Mouse (Mus musculus) CH12.LX (cell line): Measurements from ENCODE around the gene Gramd1a. TPM values are rescaled to one million over a fixed set of nuclear protein-coding genes. Genes with fewer than 3 reads are reported as not detected.

Experiments used
- DNase-seq: peaks from one replicate; pipeline ENCODE4 v3.0.0-alpha.2; 2013; ENCODE audit errors: extremely low read depth
- H3K27ac ChIP-seq: 2 replicates; pipeline ENCODE4 v1.5.1; 2012; ENCODE audit warnings: low read depth, mild to moderate bottlenecking, control low read depth, moderate library complexity; ENCODE audit not compliant: insufficient read depth
- H3K27me3 ChIP-seq: replicated peaks from 2 replicates; pipeline ENCODE3; 2012; ENCODE audit warnings: inconsistent platforms
- H3K36me3 ChIP-seq, 2 experiments: replicated peaks in 1 of 2; 2 replicates each; pipeline versions ENCODE3 to v1.6.1; 2012; ENCODE audit warnings: inconsistent platforms in 1 of 2, low read length in 1 of 2, mild to moderate bottlenecking in 1 of 2, mixed read lengths in 1 of 2, moderate library complexity in 1 of 2; ENCODE audit not compliant: control insufficient read depth in 1 of 2, insufficient read depth in 1 of 2
- H3K4me1 ChIP-seq, 2 experiments: 2 replicates each; pipeline ENCODE4 v1.6.1; 2012; ENCODE audit warnings: inconsistent platforms in 1 of 2, moderate library complexity in 1 of 2; ENCODE audit not compliant: insufficient read depth in 2 of 2, control insufficient read depth in 1 of 2
- H3K4me2 ChIP-seq: 2 replicates; pipeline ENCODE4 v1.6.1; 2012; ENCODE audit warnings: low read depth, mild to moderate bottlenecking, control low read depth; ENCODE audit not compliant: poor library complexity, insufficient read depth, severe bottlenecking
- H3K4me3 ChIP-seq, 3 experiments: fragments of 150-350 bp in 1 of 3; sonication (generic) in 1 of 3; replicated peaks in 1 of 3; 2 replicates each; pipeline versions ENCODE3 to v1.5.1; 2011 to 2012; ENCODE audit warnings: low read depth in 2 of 3, low read length in 2 of 3, mild to moderate bottlenecking in 2 of 3, moderate library complexity in 2 of 3, control low read depth in 1 of 3, improper control_type of control experiment in 1 of 3, inconsistent platforms in 1 of 3, mixed read lengths in 1 of 3; ENCODE audit not compliant: poor library complexity in 1 of 3
- H3K79me2 ChIP-seq: replicated peaks from 2 replicates; pipeline ENCODE4 v1.6.1; 2012; ENCODE audit warnings: mild to moderate bottlenecking, moderate library complexity; ENCODE audit not compliant: control insufficient read depth, poor library complexity, insufficient read depth, severe bottlenecking; ENCODE audit errors: extremely low read depth
- H3K9ac ChIP-seq: 2 replicates; pipeline ENCODE4 v1.6.1; 2012; ENCODE audit warnings: low read depth, mild to moderate bottlenecking, control low read depth, moderate library complexity; ENCODE audit not compliant: insufficient read depth
- H3K9me3 ChIP-seq: replicated peaks from 2 replicates; pipeline ENCODE3; 2012; ENCODE audit warnings: low read length, inconsistent platforms, mixed read lengths
- BHLHE40 ChIP-seq: IDR thresholded peaks from 2 replicates; pipeline ENCODE4 v1.6.1; 2011; ENCODE audit warnings: mild to moderate bottlenecking, low read depth, low read length, improper control_type of control experiment
- CHD2 ChIP-seq: IDR thresholded peaks from 2 replicates; pipeline ENCODE4 v1.6.1; 2011; ENCODE audit warnings: low read length, improper control_type of control experiment
- CTCF ChIP-seq, 2 experiments: IDR thresholded peaks in 1 of 2; conservative IDR thresholded peaks in 1 of 2; 2 replicates each; pipeline ENCODE4 v1.5.1; 2011 to 2012; ENCODE audit warnings: low read depth in 2 of 2, low read length in 2 of 2, improper control_type of control experiment in 1 of 2, inconsistent platforms in 1 of 2, mild to moderate bottlenecking in 1 of 2, moderate library complexity in 1 of 2
- ELF1 ChIP-seq: IDR thresholded peaks from 2 replicates; pipeline ENCODE4 v1.6.1; 2014; ENCODE audit warnings: low read depth, mild to moderate bottlenecking, inconsistent platforms, low read length, improper control_type of control experiment
- ETS1 ChIP-seq: conservative IDR thresholded peaks from 2 replicates; pipeline ENCODE4 v1.6.1; 2012; ENCODE audit warnings: low read depth, mild to moderate bottlenecking, inconsistent platforms, low read length, improper control_type of control experiment, moderate library complexity
- GABPA ChIP-seq: IDR thresholded peaks from 2 replicates; pipeline ENCODE4 v1.6.1; 2012; ENCODE audit warnings: low read depth, low read length, improper control_type of control experiment, inconsistent platforms; ENCODE audit not compliant: insufficient replicate concordance
- JUN ChIP-seq: IDR thresholded peaks from 2 replicates; pipeline ENCODE4 v1.6.1; 2011; ENCODE audit warnings: low read depth, mild to moderate bottlenecking, low read length, improper control_type of control experiment, moderate library complexity; ENCODE audit not compliant: insufficient read depth
- JUND ChIP-seq: conservative IDR thresholded peaks from 2 replicates; pipeline ENCODE4 v1.6.1; 2011; ENCODE audit warnings: low read depth, low read length, improper control_type of control experiment
- MAZ ChIP-seq: IDR thresholded peaks from 2 replicates; pipeline ENCODE4 v1.6.1; 2012; ENCODE audit warnings: low read depth, mild to moderate bottlenecking, inconsistent platforms, low read length, improper control_type of control experiment, moderate library complexity
- MYC ChIP-seq: IDR thresholded peaks from 2 replicates; pipeline ENCODE4 v1.6.1; 2011; ENCODE audit warnings: low read depth, mild to moderate bottlenecking, improper control_type of control experiment, low read length
- NELFE ChIP-seq: IDR thresholded peaks from 2 replicates; pipeline ENCODE4 v1.6.1; 2011; ENCODE audit warnings: low read depth, low read length, improper control_type of control experiment
- POLR2A ChIP-seq: IDR thresholded peaks from 2 replicates; pipeline ENCODE4 v1.6.1; 2011; ENCODE audit warnings: low read depth, mild to moderate bottlenecking, improper control_type of control experiment, low read length
- POLR2AphosphoS2 ChIP-seq: IDR thresholded peaks from 2 replicates; pipeline ENCODE4 v1.6.1; 2011; ENCODE audit warnings: low read depth, low read length, improper control_type of control experiment
- RAD21 ChIP-seq: IDR thresholded peaks from 2 replicates; pipeline ENCODE4 v1.6.1; 2011; ENCODE audit warnings: low read depth, mild to moderate bottlenecking, low read length, improper control_type of control experiment, moderate library complexity
- SMC3 ChIP-seq: IDR thresholded peaks from 2 replicates; pipeline ENCODE4 v1.6.1; 2011; ENCODE audit warnings: low read depth, low read length, improper control_type of control experiment
- UBTF ChIP-seq: IDR thresholded peaks from 2 replicates; pipeline ENCODE4 v1.6.1; 2012; ENCODE audit warnings: low read depth, mild to moderate bottlenecking, inconsistent platforms, low read length, improper control_type of control experiment, moderate library complexity
- ZC3H11A ChIP-seq: IDR thresholded peaks from 2 replicates; pipeline ENCODE4 v1.6.1; 2012; ENCODE audit warnings: low read depth, mild to moderate bottlenecking, inconsistent platforms, low read length, improper control_type of control experiment
- ZMIZ1 ChIP-seq: IDR thresholded peaks from 2 replicates; pipeline ENCODE4 v1.6.1; 2012; ENCODE audit warnings: low read depth, mild to moderate bottlenecking, inconsistent platforms, low read length, improper control_type of control experiment
- ZNF384 ChIP-seq: IDR thresholded peaks from 2 replicates; pipeline ENCODE4 v1.6.1; 2012; ENCODE audit warnings: low read depth, low read length, improper control_type of control experiment, inconsistent platforms
- dilution Hi-C: fragments of 300-500 bp; cut with MboI; formaldehyde crosslinking; loops from 2 replicates; pipeline ENCODE4 v1.14.3; 2020; ENCODE audit warnings: low sequenced_read_pairs; ENCODE audit not compliant: extremely low pct_unique_long_range_greater_than_20kb, extremely low pct_ligation_motif_present
- in situ Hi-C: fragments of 300-500 bp; cut with MboI; formaldehyde crosslinking; loops from 3 replicates; pipeline ENCODE4 v1.14.3; 2019; ENCODE audit warnings: low sequenced_read_pairs, low pct_ligation_motif_present, low pct_unique_long_range_greater_than_20kb, mixed read lengths
- polyA plus RNA-seq: library from polyadenylated mRNA; unstranded; fragments of >175 nt; gene quantifications from 2 replicates; pipeline ENCODE4 v1.2.1, GENCODE M21; 2012; ENCODE audit warnings: low read depth; ENCODE audit not compliant: insufficient read length
- total RNA-seq, 2 experiments: library from RNA; depleted of rRNA; stranded (reverse); fragments of 300-350 nt in 1 of 2; fragments of >200 nt in 1 of 2; gene quantifications; 2 replicates each; pipeline ENCODE4 v1.2.3; 2012 to 2014

The Gramd1a gene
- total and polyA plus RNA-seq, 3 experiments, result 49.5 to 90.7 (median 86.0) TPM

- in situ Hi-C loops (no loop called here), dilution Hi-C loops (no loop called here)
- H3K4me3 ChIP-seq, result no peak overlapping the region
- no peak overlapping the region for H3K4me2 ChIP-seq
- H3K9ac ChIP-seq, result no peak overlapping the region
- no peaks in the 10 kb centered on the region for H3K79me2 ChIP-seq
- peaks cover 98 to 100% of the 10 kb centered on the region in 2 experiments for H3K36me3 ChIP-seq
- H3K4me1 ChIP-seq, result peaks cover 0 to 13% of the 10 kb centered on the region in 2 experiments; a peak in 2 of 4 replicates
- no peak overlapping the region for H3K27ac ChIP-seq
- no peaks in the 10 kb centered on the region for H3K27me3 ChIP-seq
- no peak for DNase-seq
- TF ChIP-seq MAZ (no peak), ELF1 (no peak), JUN (no peak), CTCF (conservative IDR thresholded peaks at IDR 0.05 in 1 of 2, IDR thresholded peaks at IDR 0.05 in 1 of 2; ENCODE audit: low read depth in 2 of 2, low read length in 2 of 2) (no peak), ETS1 (no peak)
- H3K9me3 ChIP-seq, result no peaks in the 10 kb centered on the region
Observed at GRCm38 (mm10) chr7:31135717-31136116, 20.0 kb downstream of the Gramd1a start.

- peaks cover 0 to 13% of the 10 kb centered on the region in 2 experiments; a peak in 3 of 4 replicates for H3K4me1 ChIP-seq
- no peaks in the 10 kb centered on the region for H3K27me3 ChIP-seq
- H3K79me2 ChIP-seq, result no peaks in the 10 kb centered on the region
- in situ Hi-C loops, result no loop called here
- no peak for TF ChIP-seq POLR2A
- no peak for TF ChIP-seq MYC
- TF ChIP-seq ELF1, result no peak
- TF ChIP-seq POLR2AphosphoS2, result no peak
- TF ChIP-seq ZNF384, result no peak
- no peak for TF ChIP-seq ETS1
- no peak for TF ChIP-seq CHD2
- TF ChIP-seq NELFE, result no peak
- TF ChIP-seq, all 38 proteins: peak for 0
- no peak overlapping the region for H3K9ac ChIP-seq
- peaks cover 6% of the 10 kb centered on the region for H3K9me3 ChIP-seq
- no peak overlapping the region for H3K4me3 ChIP-seq
- peaks cover 87 to 97% of the 10 kb centered on the region in 2 experiments for H3K36me3 ChIP-seq
- DNase-seq, result no peak
- H3K4me2 ChIP-seq, result no peak overlapping the region
- H3K27ac ChIP-seq, result no peak overlapping the region
- dilution Hi-C loops, result no loop called here
Observed at GRCm38 (mm10) chr7:31131866-31132265, 23.8 kb downstream of the Gramd1a start.

GRCm38 (mm10) chr7:31130841-31131240, 24.9 kb downstream of the Gramd1a start:
- DNase-seq, result peak; percentile 68
- Histone ChIP-seq H3K9me3 (peaks cover 6% of the 10 kb centered on the region), H3K36me3 (peaks cover 77 to 87% of the 10 kb centered on the region in 2 experiments), H3K79me2 (no peaks in the 10 kb centered on the region), H3K27ac (no peak overlapping the region), H3K4me3 (no peak overlapping the region), H3K4me1 (peaks cover 0 to 13% of the 10 kb centered on the region in 2 experiments; a peak in 3 of 4 replicates), H3K9ac (no peak overlapping the region), H3K27me3 (no peaks in the 10 kb centered on the region), H3K4me2 (no peak overlapping the region)
- in situ Hi-C loops (no loop called here), dilution Hi-C loops (no loop called here)
- peak; percentile 62 for TF ChIP-seq RAD21
- no peak for TF ChIP-seq ZMIZ1
- no peak for TF ChIP-seq ZC3H11A
- peak; percentile 59 for TF ChIP-seq ELF1
- no peak for TF ChIP-seq BHLHE40
- TF ChIP-seq JUND, result no peak
- no peak for TF ChIP-seq GABPA
- TF ChIP-seq CTCF (conservative IDR thresholded peaks at IDR 0.05 in 1 of 2, IDR thresholded peaks at IDR 0.05 in 1 of 2; ENCODE audit: low read depth in 2 of 2, low read length in 2 of 2), result peak; percentile 67 to 86
- TF ChIP-seq UBTF, result no peak
- no peak for TF ChIP-seq ZNF384
- TF ChIP-seq SMC3, result peak; percentile 83
